Mouse (Mus musculus): Measurements from ENCODE around the gene Brwd1. TPM values are rescaled to one million over a fixed set of nuclear protein-coding genes. Genes with fewer than 3 reads are reported as not detected.

The Brwd1 gene
- 100 to 1,000 TPM; 150 to 170 TPM for total RNA-seq (2023)

DNA sequence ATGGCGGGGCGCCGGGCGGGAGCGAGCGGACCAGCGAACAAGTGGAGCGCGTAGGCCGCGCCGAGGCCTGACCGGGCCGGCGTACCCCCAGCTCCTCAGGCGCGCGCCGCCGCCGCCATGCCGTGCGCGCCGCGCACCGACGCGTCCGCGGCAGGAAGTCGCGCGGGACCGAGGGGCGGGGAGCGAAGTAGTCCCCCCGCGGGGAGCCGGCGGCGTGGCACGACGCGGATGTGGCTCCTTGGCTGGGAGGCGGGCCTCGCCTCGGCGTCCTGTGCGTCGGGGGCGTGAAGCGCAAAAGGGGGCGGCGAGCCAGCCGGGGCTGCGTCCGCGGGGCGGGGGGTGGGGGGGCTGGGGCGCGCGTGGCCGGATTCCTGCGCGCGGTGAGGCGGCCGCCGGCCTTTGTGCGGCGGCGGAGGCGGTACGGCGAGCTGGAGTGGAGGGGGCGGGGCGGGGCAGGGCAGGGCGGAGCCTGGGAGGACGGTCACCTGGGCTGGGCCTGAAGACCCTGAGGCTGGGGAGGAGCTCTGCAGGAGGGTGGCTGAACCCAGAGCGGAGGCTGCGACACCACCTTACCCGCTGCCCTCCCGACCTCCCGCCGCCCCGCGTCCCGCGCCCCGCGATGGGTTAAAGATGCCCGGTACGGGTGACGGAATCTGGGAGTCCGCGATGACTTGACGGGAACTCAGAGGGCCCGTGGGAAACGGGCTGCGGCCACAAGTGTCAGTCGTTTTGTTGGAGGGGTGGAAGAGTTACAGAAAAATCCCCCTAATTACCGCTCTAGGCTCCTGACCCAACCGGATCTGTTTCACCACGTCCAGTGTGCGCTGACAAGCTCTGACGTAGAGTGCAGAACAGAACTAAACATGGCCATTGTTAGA, at the start of gene Brwd1:
Gene Brwd1 (minus strand): TSS at position 226 of the 878 bp plus-strand sequence.

DNA sequence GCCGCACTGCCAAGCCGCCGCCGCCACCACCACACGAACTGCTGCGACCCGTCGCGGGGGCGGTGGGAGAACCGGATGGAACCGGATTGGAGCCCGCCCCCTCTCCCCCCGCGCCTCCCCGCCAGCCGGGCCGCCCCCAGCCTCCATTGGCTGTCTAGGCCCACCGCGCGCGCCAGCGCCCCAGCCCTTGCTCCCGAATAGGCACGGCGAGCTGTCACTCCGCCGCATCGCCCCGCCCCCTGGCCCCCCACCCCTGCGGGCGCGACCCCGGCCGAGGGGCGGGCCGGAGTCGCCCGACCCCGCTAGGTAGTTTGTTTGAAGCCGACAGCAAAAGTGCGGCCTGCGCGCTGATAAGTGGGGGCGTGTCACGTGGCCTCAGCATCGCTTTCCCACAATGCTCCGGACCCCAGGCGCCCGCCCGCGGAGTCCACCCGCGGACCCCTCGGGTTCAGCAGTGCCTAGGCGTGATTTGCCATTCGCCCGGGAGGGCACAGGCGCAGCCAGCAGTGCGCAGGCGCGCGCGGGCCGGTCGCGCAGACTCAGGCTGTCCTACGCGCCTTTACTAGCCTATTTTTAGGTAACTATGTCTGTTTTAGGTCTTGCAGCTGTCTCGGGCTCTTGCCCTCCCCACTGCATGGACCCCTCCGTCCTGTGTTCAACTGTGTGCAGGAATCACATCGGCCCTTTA, 45.5 kb upstream of the Brwd1 start, which contains the start of gene Hmgn1:
Gene Hmgn1 (minus strand): TSS at position 73 of the 688 bp plus-strand sequence.

DNA sequence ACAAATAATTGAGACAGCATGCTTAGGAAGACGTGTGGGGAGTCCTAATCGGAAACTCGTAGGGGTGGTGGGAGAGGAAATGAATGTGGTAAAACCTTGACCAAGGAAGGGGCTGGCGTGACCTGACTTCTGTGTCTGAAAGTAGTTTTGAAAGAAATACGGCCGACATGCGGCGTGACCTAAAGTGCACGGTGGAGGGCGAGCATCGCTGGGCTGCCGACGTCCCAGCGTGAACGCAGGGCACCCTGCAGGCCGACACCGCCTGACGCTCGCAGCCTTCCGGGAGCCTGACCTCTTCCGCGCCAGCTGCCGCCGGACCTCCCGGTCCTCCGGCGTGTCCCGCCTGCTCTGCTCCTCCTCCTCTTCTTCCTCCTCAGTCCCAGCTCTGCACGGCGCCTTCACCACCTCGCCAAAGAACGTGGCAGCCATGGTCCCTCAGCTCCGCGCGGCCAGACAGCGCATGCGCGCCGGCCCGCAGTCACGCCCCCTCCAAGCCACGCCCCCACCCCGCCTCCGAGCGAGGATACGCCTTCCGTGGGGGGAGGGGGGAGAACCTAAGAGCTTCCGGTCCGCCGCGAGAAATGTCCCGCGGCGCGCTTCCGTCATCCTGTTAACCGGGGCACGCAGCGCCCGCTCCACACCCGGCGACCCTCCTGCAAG, 91.7 kb downstream of the Brwd1 start, which contains the start of gene Psmg1:
Gene Psmg1 (minus strand): TSS at position 499 of the 660 bp plus-strand sequence.

Other genes with a start within 250 kb of the Brwd1 start
- 10 to 100 TPM; 17.7 to 27.4 TPM for gene Psmg1, start 91.6 kb downstream of the Brwd1 start, total RNA-seq (2023)
- 100 to 1,000 TPM; 139 to 151 TPM for gene Hmgn1, start 45.2 kb upstream of the Brwd1 start, total RNA-seq (2023)
- gene Wrb, start 62.9 kb upstream of the Brwd1 start, total RNA-seq (2023), result 10 to 100 TPM in 1 of 2 experiments, 1 to 10 TPM in 1; 9.1 to 11.2 TPM
- not detected for gene Lca5l, start 109.7 kb upstream of the Brwd1 start, total RNA-seq (2023)
- not detected for gene Sh3bgr, start 117.9 kb upstream of the Brwd1 start, total RNA-seq (2023)
- 1 to 10 TPM; 1.8 to 3.4 TPM for gene B3galt5, start 153.3 kb upstream of the Brwd1 start, total RNA-seq (2023)

All from T-cell, adult 66 days (primary cell).